Mouse (Mus musculus): ENCODE results near the gene Rpl11.

GRCm38 (mm10) chr4:136028689-136029088, 24.5 kb downstream of the Rpl11 start:
- TF ChIP-seq POLR2A (IDR thresholded peaks at IDR 0.05; ENCODE audit: low read depth, low read length) (no peak), CTCF (IDR thresholded peaks at IDR 0.05; ENCODE audit: extremely low read depth, insufficient read length, insufficient replicate concordance, low read depth, low read length) (no peak)
